Mouse (Mus musculus): ENCODE data around the gene Herc3. TPM values are rescaled to one million over a fixed set of nuclear protein-coding genes. Genes with fewer than 3 reads are reported as not detected.
A peak's percentile ranks its signal among the peaks of the same experiment; 100 is the strongest.

The Herc3 gene
- polyA plus RNA-seq, 1 experiment from 2014 or later: 5.2 TPM

DNA sequence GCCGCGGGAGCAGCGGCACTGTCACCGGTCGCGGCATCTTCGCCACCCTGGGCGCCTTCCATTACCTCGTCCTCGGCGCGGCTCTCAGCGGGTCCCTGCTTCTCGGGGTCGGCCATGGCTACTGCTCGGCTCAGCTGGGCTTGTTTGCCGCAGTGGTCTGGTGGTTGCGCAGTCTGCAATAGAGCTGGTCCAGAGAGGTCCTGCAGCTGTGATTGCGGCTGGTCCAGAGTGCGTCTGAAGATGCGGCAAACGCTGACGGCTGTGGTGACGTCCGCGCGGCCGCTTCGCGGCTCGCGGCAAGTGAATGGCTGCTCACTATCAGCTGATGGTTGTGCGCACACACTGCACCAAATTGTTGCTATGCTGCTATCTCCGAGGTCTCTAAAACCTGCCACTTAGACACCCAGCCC lies 75.6 kb downstream of the Herc3 start, which contains the start of gene Nap1l5:
Gene Nap1l5 (minus strand): TSS at position 225 of the 410 bp plus-strand sequence.
- H3K9me3 ChIP-seq: peaks cover 16% of the 10 kb centered on the region
- H3K36me3 ChIP-seq: peaks cover 14% of the 10 kb centered on the region; the same call in 1 of the 2 replicates
- peaks cover 6% of the 10 kb centered on the region; the same call in 1 of the 2 replicates for H3K4me1 ChIP-seq (replicated peaks)
- peak; percentile 49 for DNase-seq (ENCODE audit: low spot score)
- H3K27me3 ChIP-seq (ENCODE audit: insufficient read depth, poor library complexity, severe bottlenecking): no peaks in the 10 kb centered on the region
- peak within 1 kb of the TSS; percentile 51 for H3K4me3 ChIP-seq
- H3K27ac ChIP-seq: peak within 1 kb of the TSS; percentile 17; the same call in 1 of the 2 replicates
- 52% methylated on average over 34 of the region's 34 CpGs for WGBS

DNA sequence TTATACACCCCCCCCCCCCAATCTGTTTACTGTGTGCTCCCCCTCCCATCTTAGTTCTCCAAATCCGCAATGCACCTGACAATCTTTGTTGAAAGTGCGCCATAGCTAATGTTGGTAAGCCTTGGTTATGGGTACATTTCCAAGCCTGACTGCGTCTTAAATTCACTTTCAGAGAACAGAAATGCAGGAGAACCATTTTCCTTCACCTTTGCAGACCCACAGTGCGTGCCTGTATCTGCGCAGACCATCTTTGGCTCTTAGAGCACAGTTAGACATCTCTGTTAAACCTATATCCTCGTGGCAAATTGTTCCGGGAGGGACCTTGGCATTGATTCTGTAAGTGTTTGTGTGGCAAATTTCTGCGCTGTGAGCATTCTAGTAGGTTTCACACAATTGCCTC lies 76.1 kb downstream of the Herc3 start:
- H3K9me3 ChIP-seq: peaks cover 16% of the 10 kb centered on the region
- no peak overlapping the region for H3K27ac ChIP-seq
- no peak for DNase-seq (ENCODE audit: low spot score)
- H3K4me1 ChIP-seq (replicated peaks): peaks cover 6% of the 10 kb centered on the region; the same call in 1 of the 2 replicates
- H3K36me3 ChIP-seq: peaks cover 14% of the 10 kb centered on the region; the same call in 1 of the 2 replicates
- peak overlapping the region; percentile 51 for H3K4me3 ChIP-seq
- no peaks in the 10 kb centered on the region for H3K27me3 ChIP-seq (ENCODE audit: insufficient read depth, poor library complexity, severe bottlenecking)
- WGBS: 83% methylated on average over 8 of the region's 8 CpGs

DNA sequence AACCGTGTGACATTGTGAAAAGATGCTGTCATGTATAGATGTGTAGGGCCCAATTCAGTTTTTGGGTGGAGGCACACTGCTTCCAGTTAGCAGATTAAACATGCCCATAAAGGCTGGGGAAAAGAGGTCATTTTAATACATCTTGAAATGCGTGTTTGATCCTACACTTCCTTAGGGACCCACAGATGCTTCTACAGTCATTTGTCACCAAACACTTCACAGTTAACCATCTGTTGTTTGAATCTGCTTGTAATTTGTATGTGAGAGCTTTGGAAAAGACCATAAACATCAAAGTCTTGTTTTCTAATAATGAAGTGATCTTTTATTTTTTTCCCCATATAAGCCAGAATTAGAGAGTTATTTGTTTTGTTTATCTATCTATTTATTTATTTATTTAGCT lies 76.5 kb downstream of the Herc3 start:
- Histone ChIP-seq H3K4me1 (replicated peaks) (peaks cover 6% of the 10 kb centered on the region; the same call in 1 of the 2 replicates), H3K36me3 (peaks cover 14% of the 10 kb centered on the region; the same call in 1 of the 2 replicates), H3K27me3 (ENCODE audit: insufficient read depth, poor library complexity, severe bottlenecking) (no peaks in the 10 kb centered on the region), H3K4me3 (no peak overlapping the region), H3K9me3 (peaks cover 16% of the 10 kb centered on the region), H3K27ac (no peak overlapping the region)
- 76% methylated on average over 2 of the region's 2 CpGs for WGBS
- DNase-seq (ENCODE audit: low spot score): no peak

DNA sequence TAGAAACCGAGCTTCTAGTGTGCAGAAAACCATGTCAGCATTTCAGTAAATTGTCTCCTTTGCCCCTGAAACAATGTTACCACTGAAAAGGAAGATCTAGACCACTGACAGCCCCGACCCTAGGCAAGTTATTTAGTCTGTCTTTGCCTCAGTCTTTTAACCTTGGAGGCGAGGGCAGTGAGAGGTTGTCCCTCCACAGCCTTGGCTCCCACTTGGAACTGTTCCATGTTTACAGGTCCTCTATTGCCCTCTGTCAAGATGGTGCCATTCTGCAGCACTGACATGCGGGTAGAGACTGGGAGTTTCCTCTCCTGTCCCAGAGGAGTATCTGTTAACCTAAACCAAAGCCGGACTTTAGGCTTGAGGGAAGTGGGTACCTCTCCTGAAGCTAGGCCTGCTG lies 81.6 kb downstream of the Herc3 start:
- Histone ChIP-seq H3K36me3 (no peaks in the 10 kb centered on the region), H3K27ac (no peak overlapping the region)
- 77% methylated on average over 5 of the region's 5 CpGs for WGBS

DNA sequence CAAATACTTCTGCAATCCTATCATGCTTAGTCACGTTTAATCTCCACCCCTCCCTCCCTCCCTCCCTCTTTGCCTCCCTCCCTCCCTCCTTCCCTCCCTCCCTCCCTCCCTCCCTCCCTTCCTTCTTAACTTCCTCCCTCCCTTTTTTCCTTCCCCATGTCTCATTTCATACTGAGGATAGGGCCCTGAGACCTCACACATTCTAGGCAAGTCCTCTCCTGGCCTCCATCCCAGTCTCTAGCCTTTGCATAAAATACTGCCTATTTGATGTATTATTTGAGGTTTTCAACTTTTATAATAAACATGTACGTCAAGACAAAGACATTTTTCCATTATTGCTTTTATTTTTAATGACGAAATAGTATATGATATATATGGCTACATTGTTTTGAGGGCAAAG lies 82.3 kb downstream of the Herc3 start:
- Histone ChIP-seq H3K27ac (no peak overlapping the region), H3K4me1 (replicated peaks) (no peaks in the 10 kb centered on the region), H3K27me3 (ENCODE audit: insufficient read depth, poor library complexity, severe bottlenecking) (no peaks in the 10 kb centered on the region), H3K36me3 (no peaks in the 10 kb centered on the region; the same call in 1 of the 2 replicates), H3K9me3 (no peaks in the 10 kb centered on the region), H3K4me3 (no peak overlapping the region)
- DNase-seq (ENCODE audit: low spot score): no peak
- WGBS: 84% methylated on average over 3 of the region's 3 CpGs

More for the DNA sequence above, 81.6 kb downstream of the Herc3 start:
- H3K4me3 ChIP-seq: no peak overlapping the region
- no peaks in the 10 kb centered on the region for H3K4me1 ChIP-seq (replicated peaks)
- DNase-seq (ENCODE audit: low spot score): no peak
- H3K9me3 ChIP-seq: no peaks in the 10 kb centered on the region
- no peaks in the 10 kb centered on the region for H3K27me3 ChIP-seq (ENCODE audit: insufficient read depth, poor library complexity, severe bottlenecking)

DNA sequence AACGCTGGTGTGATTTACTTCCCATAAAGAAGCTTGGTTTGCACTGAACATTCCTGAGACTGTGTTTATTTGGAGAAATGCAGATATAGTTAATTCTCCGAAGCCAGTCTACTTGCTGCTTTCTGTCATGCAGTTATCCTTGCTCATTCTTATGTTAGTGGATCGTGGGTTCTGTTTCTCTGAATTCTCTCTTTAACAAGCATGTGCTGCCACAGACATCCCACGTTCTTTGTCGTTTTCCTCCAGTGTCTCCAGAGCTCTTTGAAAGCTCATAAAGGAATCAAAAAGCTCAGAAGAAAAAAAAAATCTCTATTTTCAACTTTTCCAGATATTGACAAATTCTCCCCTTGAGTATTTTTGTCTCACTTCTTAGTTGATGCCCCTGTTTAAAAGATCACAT lies 82.7 kb downstream of the Herc3 start:
- Histone ChIP-seq H3K27me3 (ENCODE audit: insufficient read depth, poor library complexity, severe bottlenecking) (no peaks in the 10 kb centered on the region), H3K27ac (no peak overlapping the region), H3K4me3 (no peak overlapping the region), H3K4me1 (replicated peaks) (no peaks in the 10 kb centered on the region), H3K36me3 (no peaks in the 10 kb centered on the region; the same call in 1 of the 2 replicates), H3K9me3 (no peaks in the 10 kb centered on the region)
- DNase-seq (ENCODE audit: low spot score): no peak
- whole genome bisulfite sequencing: 83% methylated on average over 5 of the region's 5 CpGs

DNA sequence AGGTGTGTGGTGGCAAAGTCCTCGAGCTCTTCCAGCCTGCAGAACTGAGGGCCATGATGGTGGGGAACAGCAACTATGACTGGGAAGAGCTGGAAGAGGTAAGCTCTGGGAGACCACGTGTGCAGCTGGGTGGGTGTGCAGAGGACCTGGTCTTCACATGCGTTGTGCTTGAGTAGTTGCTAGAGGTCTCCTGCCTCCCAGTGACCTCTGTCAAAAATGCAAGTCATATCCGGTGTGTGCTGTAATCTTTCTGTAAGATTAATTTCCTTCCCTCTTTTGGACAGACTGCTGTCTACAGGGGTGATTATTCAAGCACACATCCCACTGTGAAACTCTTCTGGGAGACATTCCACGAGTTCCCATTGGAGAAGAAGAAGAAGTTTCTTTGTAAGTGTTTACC lies 85.2 kb downstream of the Herc3 start:
- DNase-seq (ENCODE audit: low spot score): no peak
- Histone ChIP-seq H3K4me1 (replicated peaks) (no peaks in the 10 kb centered on the region), H3K9me3 (no peaks in the 10 kb centered on the region), H3K27me3 (ENCODE audit: insufficient read depth, poor library complexity, severe bottlenecking) (no peaks in the 10 kb centered on the region), H3K4me3 (no peak overlapping the region), H3K27ac (no peak overlapping the region), H3K36me3 (no peaks in the 10 kb centered on the region; the same call in 1 of the 2 replicates)
- WGBS: 90% methylated on average over 5 of the region's 5 CpGs

DNA sequence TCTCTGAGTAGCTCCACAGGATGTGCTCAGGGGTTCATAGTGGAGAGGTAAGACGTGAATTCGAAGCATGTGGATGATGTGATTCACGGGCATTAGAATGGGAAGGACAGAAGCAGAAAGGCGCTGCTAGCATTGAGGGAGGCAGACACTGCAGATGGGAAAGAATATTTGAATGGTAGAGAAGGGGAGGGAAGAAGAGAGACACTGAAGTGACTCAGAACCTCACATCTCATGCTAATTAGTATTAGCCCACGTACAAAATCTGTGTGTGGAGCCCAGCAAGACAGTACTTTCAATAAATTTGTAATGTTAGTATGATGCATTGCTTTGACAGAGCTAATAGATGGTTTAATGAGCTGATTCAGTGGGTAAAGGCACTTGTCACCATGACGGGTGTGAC lies 89.5 kb downstream of the Herc3 start:
- Histone ChIP-seq H3K27ac (no peak overlapping the region), H3K4me3 (no peak overlapping the region), H3K9me3 (no peaks in the 10 kb centered on the region), H3K27me3 (ENCODE audit: insufficient read depth, poor library complexity, severe bottlenecking) (no peaks in the 10 kb centered on the region), H3K4me1 (replicated peaks) (no peaks in the 10 kb centered on the region), H3K36me3 (no peaks in the 10 kb centered on the region; the same call in 1 of the 2 replicates)
- DNase-seq (ENCODE audit: low spot score): no peak
- 88% methylated on average over 6 of the region's 6 CpGs for WGBS

DNA sequence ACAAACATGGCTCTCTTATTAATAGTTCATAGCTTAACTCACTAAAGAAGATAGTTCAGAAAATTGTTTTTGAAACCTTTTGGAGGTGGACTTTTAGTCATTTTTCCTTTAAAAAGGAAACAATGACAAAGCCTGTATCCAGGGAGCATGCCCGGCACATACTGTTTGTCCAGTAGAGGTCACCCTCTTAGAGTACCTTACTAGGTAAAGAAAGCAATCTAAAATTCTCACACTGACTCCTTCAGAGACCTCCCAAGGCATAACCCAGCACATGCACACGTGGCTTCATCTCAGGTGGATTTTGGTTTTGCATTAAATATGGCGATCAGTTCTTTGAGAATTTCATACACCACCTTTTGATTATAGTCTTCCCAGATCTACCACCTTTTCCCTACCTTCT lies 90.4 kb downstream of the Herc3 start:
- Histone ChIP-seq H3K36me3 (no peaks in the 10 kb centered on the region; the same call in 1 of the 2 replicates), H3K9me3 (no peaks in the 10 kb centered on the region), H3K4me3 (no peak overlapping the region), H3K27ac (no peak overlapping the region), H3K4me1 (replicated peaks) (no peaks in the 10 kb centered on the region), H3K27me3 (ENCODE audit: insufficient read depth, poor library complexity, severe bottlenecking) (no peaks in the 10 kb centered on the region)
- DNase-seq (ENCODE audit: low spot score): no peak
- 57% methylated on average over 3 of the region's 3 CpGs for whole genome bisulfite sequencing

DNA sequence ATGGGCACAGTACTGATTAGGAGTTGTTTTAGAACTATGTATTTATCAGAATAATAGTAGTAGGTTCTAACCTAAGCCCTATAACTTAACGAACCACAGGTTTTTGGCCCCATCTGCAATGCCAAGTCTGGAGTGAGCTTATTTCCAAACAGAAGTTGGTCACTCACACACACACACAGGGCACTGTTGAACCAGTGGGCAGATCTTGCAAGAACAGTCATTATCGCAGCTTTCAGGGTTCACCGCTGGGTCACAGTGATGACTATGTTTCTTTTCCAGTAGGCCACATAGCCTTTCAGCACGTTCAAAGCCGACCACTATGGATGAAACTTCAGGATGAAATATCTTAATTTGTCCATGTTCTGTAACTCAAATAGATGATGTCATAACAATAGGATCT lies 91.2 kb downstream of the Herc3 start:
- Histone ChIP-seq H3K27me3 (ENCODE audit: insufficient read depth, poor library complexity, severe bottlenecking) (no peaks in the 10 kb centered on the region), H3K4me1 (replicated peaks) (no peaks in the 10 kb centered on the region), H3K4me3 (no peak overlapping the region), H3K27ac (no peak overlapping the region), H3K9me3 (no peaks in the 10 kb centered on the region), H3K36me3 (no peaks in the 10 kb centered on the region; the same call in 1 of the 2 replicates)
- DNase-seq (ENCODE audit: low spot score): no peak
- 90% methylated on average over 5 of the region's 5 CpGs for WGBS

DNA sequence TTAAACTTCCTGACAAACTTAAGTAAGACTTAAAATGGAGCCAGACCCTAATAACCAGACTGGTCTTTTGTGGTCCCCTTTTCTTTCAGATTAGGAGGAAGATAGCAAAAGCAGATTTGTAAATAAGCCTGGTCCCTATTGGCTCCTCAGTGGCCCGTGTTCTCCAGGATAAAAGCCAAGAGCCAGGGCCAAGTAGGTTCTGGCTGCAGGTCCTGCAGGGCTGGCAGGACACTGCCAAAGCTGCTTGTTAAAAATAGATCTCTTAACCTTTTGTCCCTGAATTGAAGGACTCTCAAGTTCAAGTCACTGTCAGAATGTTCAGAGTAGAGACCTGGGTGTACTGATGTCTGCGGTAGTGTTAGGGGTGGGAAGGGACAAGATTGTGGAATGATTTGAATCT lies 96.6 kb downstream of the Herc3 start:
- Histone ChIP-seq H3K27me3 (ENCODE audit: insufficient read depth, poor library complexity, severe bottlenecking) (no peaks in the 10 kb centered on the region), H3K4me3 (no peak overlapping the region), H3K4me1 (replicated peaks) (peaks cover 13% of the 10 kb centered on the region), H3K9me3 (no peaks in the 10 kb centered on the region), H3K27ac (no peak overlapping the region), H3K36me3 (no peaks in the 10 kb centered on the region)
- DNase-seq (ENCODE audit: low spot score): no peak
- 88% methylated on average over 2 of the region's 2 CpGs for WGBS

DNA sequence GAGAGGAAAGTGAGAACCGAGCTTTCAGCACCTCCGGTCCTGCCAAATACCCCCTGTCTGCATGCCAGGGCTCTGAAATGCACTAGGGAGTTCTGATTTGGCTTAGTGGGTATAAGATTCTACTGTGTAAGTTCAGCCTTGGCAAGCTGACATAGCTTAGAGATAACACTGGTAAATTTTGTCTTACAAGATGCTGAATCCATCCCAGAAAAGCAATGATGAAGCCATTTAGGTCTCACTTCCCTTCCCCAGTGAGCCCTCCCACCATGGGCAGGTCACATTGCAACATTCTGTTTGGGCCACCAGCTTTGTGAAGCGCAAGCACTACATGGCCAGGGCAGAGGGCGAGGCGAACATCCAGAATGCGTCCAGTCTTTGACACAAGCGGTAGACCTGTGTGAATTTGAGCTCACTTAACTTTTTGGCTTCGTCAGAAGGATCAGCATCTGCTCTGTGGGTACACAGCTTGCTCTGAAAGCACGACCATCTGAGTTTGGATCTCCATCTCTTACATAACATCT lies 98.7 kb downstream of the Herc3 start:
- 92% methylated on average over 9 of the region's 9 CpGs for WGBS

DNA sequence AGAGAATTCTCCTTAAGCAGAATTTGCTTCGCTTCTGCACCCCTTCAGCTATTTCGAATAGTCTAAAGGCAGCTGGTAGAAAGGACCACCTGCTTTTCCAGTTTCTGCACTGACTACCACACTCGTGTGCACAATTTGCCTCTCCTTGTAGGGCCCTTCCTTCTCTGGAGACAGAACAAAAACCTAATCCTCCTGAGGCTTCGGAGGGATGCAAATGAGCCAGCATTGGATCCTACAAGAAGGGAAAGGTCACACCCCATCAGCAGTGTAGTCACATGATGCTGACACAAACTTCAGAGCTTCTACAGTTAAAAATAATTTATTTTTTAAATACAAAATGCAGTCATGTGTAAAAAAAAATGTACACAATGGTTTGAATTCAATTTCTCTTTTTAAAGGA lies 99.9 kb downstream of the Herc3 start:
- no peak overlapping the region for H3K4me3 ChIP-seq
- no peaks in the 10 kb centered on the region for H3K36me3 ChIP-seq
- no peak overlapping the region for H3K27ac ChIP-seq
- DNase-seq (ENCODE audit: low spot score): no peak
- no peaks in the 10 kb centered on the region for H3K27me3 ChIP-seq (ENCODE audit: insufficient read depth, poor library complexity, severe bottlenecking)
- 73% methylated on average over 4 of the region's 4 CpGs for WGBS
- H3K4me1 ChIP-seq (replicated peaks): peaks cover 27% of the 10 kb centered on the region
- H3K9me3 ChIP-seq: no peaks in the 10 kb centered on the region

More for the DNA sequence above, 98.7 kb downstream of the Herc3 start:
- no peak for DNase-seq (ENCODE audit: low spot score)
- Histone ChIP-seq H3K4me3 (no peak overlapping the region), H3K9me3 (no peaks in the 10 kb centered on the region), H3K27ac (no peak overlapping the region), H3K27me3 (ENCODE audit: insufficient read depth, poor library complexity, severe bottlenecking) (no peaks in the 10 kb centered on the region), H3K36me3 (no peaks in the 10 kb centered on the region), H3K4me1 (replicated peaks) (peaks cover 27% of the 10 kb centered on the region)
